Mouse (Mus musculus) stomach, embryonic 15.5 days (tissue): ENCODE measurements around the gene Foxn2. TPM values are rescaled to one million over a fixed set of nuclear protein-coding genes. Genes with fewer than 3 reads are reported as not detected.
A peak's percentile ranks its signal among the peaks of the same experiment; 100 is the strongest.
"Not testable (repeated sequence)": the region's sequence is repeated elsewhere in the genome, so short reads cannot be mapped to it uniquely, and the experiment has no call there.

Experiments
- ATAC-seq: fragments of 200-750 bp; cut with Nextera tagmentation; 2 replicates; pipeline ENCODE4 v1.8.0; 2017; ENCODE audit warnings: low read depth, moderate number of reproducible peaks, moderate TSS enrichment; ENCODE audit not compliant: insufficient read depth, low FRiP score
- H3K27ac ChIP-seq: fragments of 300-500 bp; sonication (generic); 2 replicates; pipeline ENCODE4 v1.5.1; 2015; ENCODE audit warnings: mild to moderate bottlenecking, inconsistent platforms
- H3K27me3 ChIP-seq: fragments of 300-500 bp; sonication (generic); replicated peaks from 2 replicates; pipeline ENCODE4 v1.6.1; 2015; ENCODE audit warnings: inconsistent platforms
- H3K36me3 ChIP-seq: fragments of 300-500 bp; sonication (generic); 2 replicates; pipeline ENCODE4 v1.6.1; 2015; ENCODE audit warnings: inconsistent platforms
- H3K4me1 ChIP-seq: fragments of 300-500 bp; sonication (generic); 2 replicates; pipeline ENCODE4 v1.6.1; 2015; ENCODE audit warnings: inconsistent platforms
- H3K4me2 ChIP-seq: fragments of 300-500 bp; sonication (generic); 2 replicates; pipeline ENCODE4 v1.6.1; 2015; ENCODE audit warnings: mild to moderate bottlenecking, inconsistent platforms
- H3K4me3 ChIP-seq: fragments of 300-500 bp; sonication (generic); replicated peaks from 2 replicates; pipeline ENCODE4 v1.5.1; 2015; ENCODE audit warnings: inconsistent platforms
- H3K9ac ChIP-seq: fragments of 300-500 bp; sonication (generic); 2 replicates; pipeline ENCODE4 v1.6.1; 2015; ENCODE audit warnings: inconsistent platforms
- H3K9me3 ChIP-seq: fragments of 300-500 bp; sonication (generic); 2 replicates; pipeline ENCODE4 v1.6.1; 2016; ENCODE audit warnings: inconsistent platforms
- WGBS: fragments of 180-500 bp; shearing (Covaris S2); methylation state at CpG from one replicate; pipeline ENCODE4 v1.1.7; 2015; 5-methylcytosine and 5-hydroxymethylcytosine counted together
- polyA plus RNA-seq: library from polyadenylated mRNA; unstranded; fragments of >200 nt; fragmentation: Nextera tagmentation; extraction: Ambion mirVana; gene quantifications from 2 replicates; pipeline ENCODE4 v1.2.1, GENCODE M21; 2015

Gene Foxn2
- polyA plus RNA-seq, 1 experiment from 2014 or later: 16.8 TPM

- WGBS: 80% methylated on average over 6 of the region's 6 CpGs
- Histone ChIP-seq H3K4me3 (no peak overlapping the region), H3K27me3 (no peaks in the 10 kb centered on the region), H3K9ac (no peak overlapping the region), H3K4me1 (no peaks in the 10 kb centered on the region), H3K36me3 (no peaks in the 10 kb centered on the region), H3K27ac (no peak overlapping the region), H3K9me3 (no peaks in the 10 kb centered on the region), H3K4me2 (no peak overlapping the region)
- no peak for ATAC-seq
Measured at GRCm38 (mm10) chr17:88421246-88421645, 19.3 kb upstream of the Foxn2 start.

- WGBS: 68% methylated on average over 2 of the region's 2 CpGs
- H3K9ac ChIP-seq: no peak overlapping the region
- ATAC-seq: peak; percentile 89
- no peak overlapping the region for H3K4me2 ChIP-seq
- H3K27ac ChIP-seq: no peak overlapping the region
- H3K27me3 ChIP-seq: no peaks in the 10 kb centered on the region
- no peaks in the 10 kb centered on the region for H3K36me3 ChIP-seq
- no peaks in the 10 kb centered on the region for H3K4me1 ChIP-seq
- no peaks in the 10 kb centered on the region for H3K9me3 ChIP-seq
- no peak overlapping the region for H3K4me3 ChIP-seq
Measured at GRCm38 (mm10) chr17:88430719-88431118, 9.8 kb upstream of the Foxn2 start.

GRCm38 (mm10) chr17:88431486-88431885 lies 9.0 kb upstream of the Foxn2 start:
- 84% methylated on average over 12 of the region's 12 CpGs for WGBS
- no peaks in the 10 kb centered on the region for H3K27me3 ChIP-seq
- H3K9ac ChIP-seq: no peak overlapping the region
- H3K36me3 ChIP-seq: no peaks in the 10 kb centered on the region
- no peak overlapping the region for H3K4me2 ChIP-seq
- no peak overlapping the region for H3K27ac ChIP-seq
- no peaks in the 10 kb centered on the region for H3K9me3 ChIP-seq
- H3K4me3 ChIP-seq: no peak overlapping the region
- peak; percentile 27; the same call in 1 of the 2 replicates for ATAC-seq
- H3K4me1 ChIP-seq: no peaks in the 10 kb centered on the region

- 82% methylated on average over 10 of the region's 10 CpGs for WGBS
- H3K36me3 ChIP-seq: no peaks in the 10 kb centered on the region
- no peak overlapping the region for H3K4me3 ChIP-seq
- H3K4me1 ChIP-seq: no peaks in the 10 kb centered on the region
- no peaks in the 10 kb centered on the region for H3K9me3 ChIP-seq
- ATAC-seq: no peak
- no peak overlapping the region for H3K9ac ChIP-seq
- no peaks in the 10 kb centered on the region for H3K27me3 ChIP-seq
- H3K4me2 ChIP-seq: no peak overlapping the region
- H3K27ac ChIP-seq: no peak overlapping the region
Measured at GRCm38 (mm10) chr17:88431987-88432386, 8.5 kb upstream of the Foxn2 start.

GRCm38 (mm10) chr17:88435322-88435721 lies 5.2 kb upstream of the Foxn2 start:
- ATAC-seq: no peak
- no peaks in the 10 kb centered on the region for H3K9me3 ChIP-seq
- no peak overlapping the region for H3K27ac ChIP-seq
- H3K4me1 ChIP-seq: peaks cover 2% of the 10 kb centered on the region; the same call in 1 of the 2 replicates
- no peak overlapping the region for H3K9ac ChIP-seq
- no peak overlapping the region for H3K4me2 ChIP-seq
- 63% methylated on average over 10 of the region's 10 CpGs for WGBS
- no peak overlapping the region for H3K4me3 ChIP-seq
- H3K27me3 ChIP-seq: no peaks in the 10 kb centered on the region
- no peaks in the 10 kb centered on the region for H3K36me3 ChIP-seq

- Histone ChIP-seq H3K4me1 (peaks cover 2% of the 10 kb centered on the region; the same call in 1 of the 2 replicates), H3K9me3 (no peaks in the 10 kb centered on the region), H3K36me3 (no peaks in the 10 kb centered on the region), H3K4me2 (no peak overlapping the region), H3K9ac (no peak overlapping the region), H3K27ac (no peak overlapping the region), H3K4me3 (no peak overlapping the region), H3K27me3 (no peaks in the 10 kb centered on the region)
- WGBS: 87% methylated on average over 4 of the region's 4 CpGs
- ATAC-seq: no peak
Measured at GRCm38 (mm10) chr17:88436284-88436683, 4.2 kb upstream of the Foxn2 start.

- H3K4me2 ChIP-seq, H3K4me3 ChIP-seq, H3K9me3 ChIP-seq, H3K4me1 ChIP-seq, ATAC-seq, H3K27me3 ChIP-seq, H3K27ac ChIP-seq, H3K9ac ChIP-seq, H3K36me3 ChIP-seq: not testable (repeated sequence)
- 94% methylated on average over 5 of the region's 5 CpGs for WGBS
Measured at GRCm38 (mm10) chr17:88436749-88437148, 3.8 kb upstream of the Foxn2 start.

- ATAC-seq: no peak
- Histone ChIP-seq H3K9me3 (no peaks in the 10 kb centered on the region), H3K27ac (no peak overlapping the region), H3K4me2 (no peak overlapping the region), H3K4me1 (peaks cover 2% of the 10 kb centered on the region; the same call in 1 of the 2 replicates), H3K27me3 (no peaks in the 10 kb centered on the region), H3K9ac (no peak overlapping the region), H3K4me3 (no peak overlapping the region), H3K36me3 (no peaks in the 10 kb centered on the region)
- WGBS: 83% methylated on average over 1 of the region's 1 CpGs
Measured at GRCm38 (mm10) chr17:88437391-88437790, 3.1 kb upstream of the Foxn2 start.

GRCm38 (mm10) chr17:88439536-88440050 lies 918 bp upstream of the Foxn2 start:
- Histone ChIP-seq H3K27me3 (no peaks in the 10 kb centered on the region), H3K4me1 (peaks cover 10% of the 10 kb centered on the region; the same call in 1 of the 2 replicates), H3K27ac (peak overlapping the region; percentile 76), H3K36me3 (no peaks in the 10 kb centered on the region), H3K9ac (no peak overlapping the region), H3K4me3 (peak overlapping the region; percentile 93), H3K9me3 (no peaks in the 10 kb centered on the region), H3K4me2 (peak overlapping the region; percentile 77)
- 78% methylated on average over 12 of the region's 12 CpGs for WGBS
- no peak for ATAC-seq

- peak overlapping the region; percentile 94 for H3K9ac ChIP-seq
- peak overlapping the region; percentile 93 for H3K27ac ChIP-seq
- H3K4me2 ChIP-seq: peak overlapping the region; percentile 72
- peaks cover 10% of the 10 kb centered on the region; the same call in 1 of the 2 replicates for H3K4me1 ChIP-seq
- H3K4me3 ChIP-seq: peak overlapping the region; percentile 93
- H3K27me3 ChIP-seq: no peaks in the 10 kb centered on the region
- no peaks in the 10 kb centered on the region for H3K9me3 ChIP-seq
- H3K36me3 ChIP-seq: no peaks in the 10 kb centered on the region
- WGBS: under 1% methylated on average over 50 of the region's 55 CpGs
- peak; percentile 30 for ATAC-seq
Measured at GRCm38 (mm10) chr17:88441001-88441431, 505 bp downstream of the Foxn2 start.

- Histone ChIP-seq H3K27ac (peak overlapping the region; percentile 93), H3K4me3 (peak overlapping the region; percentile 93), H3K9ac (peak overlapping the region; percentile 94), H3K4me1 (peaks cover 10% of the 10 kb centered on the region; the same call in 1 of the 2 replicates), H3K4me2 (peak overlapping the region; percentile 72), H3K9me3 (no peaks in the 10 kb centered on the region), H3K36me3 (no peaks in the 10 kb centered on the region), H3K27me3 (no peaks in the 10 kb centered on the region)
- peak; percentile 48 for ATAC-seq
- under 1% methylated on average over 48 of the region's 48 CpGs for WGBS
Measured at GRCm38 (mm10) chr17:88441432-88442174, 1.1 kb downstream of the Foxn2 start.

- H3K9me3 ChIP-seq: no peaks in the 10 kb centered on the region
- H3K9ac ChIP-seq: no peak overlapping the region
- no peak for ATAC-seq
- H3K4me2 ChIP-seq: peak overlapping the region; percentile 42
- H3K36me3 ChIP-seq: no peaks in the 10 kb centered on the region
- 44% methylated on average over 6 of the region's 6 CpGs for WGBS
- peaks cover 10% of the 10 kb centered on the region; the same call in 1 of the 2 replicates for H3K4me1 ChIP-seq
- H3K27me3 ChIP-seq: no peaks in the 10 kb centered on the region
- peak overlapping the region; percentile 5; the same call in 1 of the 2 replicates for H3K4me3 ChIP-seq
- H3K27ac ChIP-seq: no peak overlapping the region
Measured at GRCm38 (mm10) chr17:88442661-88443060, 2.1 kb downstream of the Foxn2 start.
